Mouse (Mus musculus) layer of hippocampus, adult 2 months (tissue): Measurements from ENCODE around the gene Egln2. TPM values are rescaled to one million over a fixed set of nuclear protein-coding genes. Genes with fewer than 3 reads are reported as not detected.
A peak's percentile ranks its signal among the peaks of the same experiment; 100 is the strongest.

ENCODE experiments used
- DNase-seq, 2 experiments: peaks; one replicate each; pipeline ENCODE4 v3.0.0; 2022; ENCODE audit warnings: low spot score in 2 of 2
- H3K27ac ChIP-seq: fragments of 200-600 bp; 2 replicates; pipeline ENCODE4 v1.8.1; 2022
- H3K4me3 ChIP-seq: fragments of 200-600 bp; 2 replicates; pipeline ENCODE4 v1.8.1; 2022; ENCODE audit warnings: mild to moderate bottlenecking
- CTCF ChIP-seq: fragments of 200-600 bp; conservative IDR thresholded peaks from 2 replicates; pipeline ENCODE4 v1.8.1; 2022; ENCODE audit warnings: antibody characterized with exemption, mild to moderate bottlenecking, moderate library complexity
- total RNA-seq, 2 experiments: library from RNA; stranded (reverse); gene quantifications; 2 replicates each; pipeline ENCODE4 v1.2.3; 2021

The Egln2 gene
- total RNA-seq, 2 experiments from 2014 or later, result 97.4 to 103 TPM

- TF ChIP-seq CTCF, result no peak
Observed at GRCm38 (mm10) chr7:27166229-27166613, 381 bp downstream of the Egln2 start.

GRCm38 (mm10) chr7:27165696-27166095, 906 bp downstream of the Egln2 start:
- DNase-seq, result no peak
- no peak for TF ChIP-seq CTCF
- H3K4me3 ChIP-seq, result peak overlapping the region; percentile 91
- peak overlapping the region; percentile 99 for H3K27ac ChIP-seq

More at GRCm38 (mm10) chr7:27166229-27166613, 381 bp downstream of the Egln2 start:
- DNase-seq, result peak; percentile 71 to 78
- Histone ChIP-seq H3K4me3 (peak overlapping the region; percentile 91), H3K27ac (peak overlapping the region; percentile 99)

GRCm38 (mm10) chr7:27165007-27165655, 1.5 kb downstream of the Egln2 start:
- Histone ChIP-seq H3K4me3 (peak overlapping the region; percentile 91), H3K27ac (peak overlapping the region; percentile 99)
- DNase-seq, result no peak
- no peak for TF ChIP-seq CTCF

- Histone ChIP-seq H3K27ac (peak overlapping the region; percentile 99), H3K4me3 (peak overlapping the region; percentile 91)
- no peak for TF ChIP-seq CTCF
- DNase-seq, result peak in 1 of 2 experiments; percentile 80
Observed at GRCm38 (mm10) chr7:27164112-27164947, 2.3 kb downstream of the Egln2 start.

- H3K4me3 ChIP-seq, result peak overlapping the region; percentile 91
- H3K27ac ChIP-seq, result peak overlapping the region; percentile 99
- no peak for DNase-seq
- no peak for TF ChIP-seq CTCF
Observed at GRCm38 (mm10) chr7:27163450-27163805, 3.2 kb downstream of the Egln2 start.

GRCm38 (mm10) chr7:27162780-27163449, 3.7 kb downstream of the Egln2 start:
- Histone ChIP-seq H3K27ac (peak overlapping the region; percentile 99), H3K4me3 (peak overlapping the region; percentile 91)
- DNase-seq, result no peak
- TF ChIP-seq CTCF, result no peak

- Histone ChIP-seq H3K4me3 (no peak overlapping the region), H3K27ac (peak overlapping the region; percentile 9; the same call in 1 of the 2 replicates)
- TF ChIP-seq CTCF, result no peak
- no peak for DNase-seq
Observed at GRCm38 (mm10) chr7:27161744-27162143, 4.9 kb downstream of the Egln2 start.

GRCm38 (mm10) chr7:27160921-27161320, 5.7 kb downstream of the Egln2 start:
- DNase-seq, result no peak

GRCm38 (mm10) chr7:27159882-27160281, 6.7 kb downstream of the Egln2 start:
- H3K27ac ChIP-seq, result peak overlapping the region; percentile 74
- TF ChIP-seq CTCF, result peak; percentile 99
- H3K4me3 ChIP-seq, result peak overlapping the region; percentile 15; the same call in 1 of the 2 replicates
- DNase-seq, result peak; percentile 91 to 92

More at GRCm38 (mm10) chr7:27160921-27161320, 5.7 kb downstream of the Egln2 start:
- no peak overlapping the region for H3K4me3 ChIP-seq
- peak overlapping the region; percentile 9; the same call in 1 of the 2 replicates for H3K27ac ChIP-seq
- TF ChIP-seq CTCF, result no peak

- Histone ChIP-seq H3K27ac (peak overlapping the region; percentile 74; the same call in 1 of the 2 replicates), H3K4me3 (no peak overlapping the region)
- no peak for DNase-seq
- no peak for TF ChIP-seq CTCF
Observed at GRCm38 (mm10) chr7:27159256-27159655, 7.3 kb downstream of the Egln2 start.

- DNase-seq, result no peak
- no peak overlapping the region for H3K27ac ChIP-seq
- no peak overlapping the region for H3K4me3 ChIP-seq
- TF ChIP-seq CTCF, result no peak
Observed at GRCm38 (mm10) chr7:27158171-27158570, 8.4 kb downstream of the Egln2 start.

GRCm38 (mm10) chr7:27156005-27156404, 10.6 kb downstream of the Egln2 start:
- Histone ChIP-seq H3K27ac (peak overlapping the region; percentile 46; the same call in 1 of the 2 replicates), H3K4me3 (no peak overlapping the region)
- peak; percentile 52 to 70 for DNase-seq
- no peak for TF ChIP-seq CTCF
